Comparison of ENCODE assay signal across 8 mouse cellular contexts in the genomic region with DNA sequence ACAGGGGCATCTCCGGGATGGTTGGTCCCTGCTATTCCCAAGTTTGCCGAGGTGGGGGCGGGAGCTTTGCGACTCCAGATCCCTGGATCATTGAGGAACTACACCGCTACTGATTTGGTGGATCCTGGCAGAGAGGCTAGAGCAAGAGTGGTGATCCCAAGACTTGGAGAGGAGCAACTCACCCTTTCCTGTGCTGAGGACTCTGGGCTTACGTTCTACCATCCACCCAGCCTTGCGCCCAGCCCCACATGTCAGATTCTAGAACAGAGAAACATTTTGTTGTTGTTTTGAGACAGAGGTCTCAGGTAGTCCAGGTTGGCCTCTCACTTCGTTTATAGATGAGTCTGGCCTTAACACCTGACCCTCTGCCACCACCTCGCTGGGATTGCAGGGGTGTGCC. TPM values are rescaled to one million over a fixed set of nuclear protein-coding genes. Genes with fewer than 3 reads are reported as not detected.
A peak's percentile ranks its signal among the peaks of the same experiment; 100 is the strongest.
DNase-seq lines count a peak whose midpoint lies in the region; ATAC-seq and TF ChIP-seq lines count a peak whose summit lies in the region.

No protein-coding gene starts in this region.

- ATAC-seq in kidney, embryonic 14.5 days (ENCODE audit: low FRiP score, low TSS enrichment) = no peak
- no peak for ATAC-seq in G1E (ENCODE audit: extremely low read depth, insufficient number of reproducible peaks, low FRiP score, poor library complexity, severe bottlenecking)
- ATAC-seq in forebrain, postnatal 0 days = peak; percentile 74
- ATAC-seq in midbrain, embryonic 12.5 days (ENCODE audit: low FRiP score, low read depth) = no peak; the same call in 1 of the 2 replicates

- intact Hi-C loops in left cerebral cortex, postnatal 4 days (cut with DNase I) = loop anchor here (10.0 kb wide), 1 partner anchor 48 kb away; no protein-coding TSS in a partner anchor

- H3K4me3 ChIP-seq in kidney, embryonic 14.5 days (ENCODE audit: low read length) = peak overlapping the region; percentile 52
- peak overlapping the region; percentile 70 for H3K4me3 ChIP-seq in G1E (ENCODE audit: low read depth, low read length)
- H3K4me3 ChIP-seq in forebrain, postnatal 0 days (ENCODE audit: low read depth, low read length) = peak overlapping the region; percentile 53
- peak overlapping the region; percentile 63 for H3K4me3 ChIP-seq in midbrain, embryonic 12.5 days

- 0 out of 2 replicates have a peak, but pooled peaks cover 3% of the 10 kb centered on the region for H3K36me3 ChIP-seq in kidney, embryonic 14.5 days (ENCODE audit: control insufficient read depth, insufficient read depth, low read length)
- peaks cover 40% of the 10 kb centered on the region for H3K36me3 ChIP-seq in G1E (replicated peaks)
- peaks cover 15% of the 10 kb centered on the region for H3K36me3 ChIP-seq in forebrain, postnatal 0 days (ENCODE audit: insufficient read depth)
- H3K36me3 ChIP-seq in midbrain, embryonic 12.5 days = peaks cover 11% of the 10 kb centered on the region; the same call in 1 of the 2 replicates

- H3K9me3 ChIP-seq in kidney, embryonic 14.5 days (ENCODE audit: control insufficient read depth, low read length) = no peaks in the 10 kb centered on the region
- H3K9me3 ChIP-seq in G1E (replicated peaks) = no peaks in the 10 kb centered on the region
- H3K9me3 ChIP-seq in forebrain, postnatal 0 days (ENCODE audit: low read length) = no peaks in the 10 kb centered on the region
- peaks cover 4% of the 10 kb centered on the region; the same call in 1 of the 2 replicates for H3K9me3 ChIP-seq in midbrain, embryonic 12.5 days

- no peak overlapping the region; the same call in 1 of the 2 replicates for H3K27ac ChIP-seq in kidney, embryonic 14.5 days (ENCODE audit: low read depth, low read length)
- peak overlapping the region; percentile 64 for H3K27ac ChIP-seq in forebrain, postnatal 0 days (ENCODE audit: low read depth, low read length)
- 0 out of 2 replicates have a peak overlapping the region, but pooled peaks have one; percentile 6 for H3K27ac ChIP-seq in midbrain, embryonic 12.5 days (replicated peaks)

- peak overlapping the region; percentile 61 for H3K9ac ChIP-seq in kidney, embryonic 14.5 days (ENCODE audit: low read depth, low read length)
- H3K9ac ChIP-seq in forebrain, postnatal 0 days = peak overlapping the region; percentile 53
- H3K9ac ChIP-seq in midbrain, embryonic 12.5 days (replicated peaks) = peak overlapping the region; percentile 61

- no peak for TF ChIP-seq CTCF in G1E (IDR thresholded peaks at IDR 0.05; ENCODE audit: low read depth, low read length)
- 0 out of 2 replicates have a peak, but pooled peaks have one; percentile 7 for TF ChIP-seq CTCF in forebrain, postnatal 0 days (IDR thresholded peaks at IDR 0.05; ENCODE audit: low read depth)

- no peaks in the 10 kb centered on the region; the same call in 1 of the 2 replicates for H3K4me1 ChIP-seq in kidney, embryonic 14.5 days (ENCODE audit: control insufficient read depth, insufficient read depth, low read length)
- peaks cover 39% of the 10 kb centered on the region for H3K4me1 ChIP-seq in G1E (ENCODE audit: insufficient read depth, low read depth, low read length)
- H3K4me1 ChIP-seq in forebrain, postnatal 0 days (ENCODE audit: insufficient read depth) = no peaks in the 10 kb centered on the region; the same call in 1 of the 2 replicates
- H3K4me1 ChIP-seq in midbrain, embryonic 12.5 days = peaks cover 16% of the 10 kb centered on the region

- DNase-seq in kidney, adult 18-20 months = no peak
- DNase-seq in G1E (ENCODE audit: low spot score) = no peak
- no peak for DNase-seq in forebrain, postnatal 0 days
- no peak for DNase-seq in left cerebral cortex, postnatal 4 days
- DNase-seq in yolk sac, embryonic 10.5 days (ENCODE audit: low spot score) = no peak
- DNase-seq in ovary, adult 18-20 months (ENCODE audit: low spot score) = no peak

- 16% methylated on average over 9 of the region's 9 CpGs for WGBS in kidney, embryonic 14.5 days
- 12% methylated on average over 9 of the region's 9 CpGs for WGBS in forebrain, postnatal 0 days
- WGBS in midbrain, embryonic 12.5 days = 14% methylated on average over 9 of the region's 9 CpGs

- peak overlapping the region; percentile 94 for H3K4me2 ChIP-seq in kidney, embryonic 14.5 days (replicated peaks; ENCODE audit: low read depth, low read length)
- peak overlapping the region; percentile 98 for H3K4me2 ChIP-seq in forebrain, postnatal 0 days (ENCODE audit: low read depth)
- H3K4me2 ChIP-seq in midbrain, embryonic 12.5 days (replicated peaks) = peak overlapping the region; percentile 96

- no peaks in the 10 kb centered on the region for H3K27me3 ChIP-seq in kidney, embryonic 14.5 days (ENCODE audit: control insufficient read depth, insufficient read depth, low read length)
- H3K27me3 ChIP-seq in G1E (ENCODE audit: insufficient read depth, low read length) = 0 out of 2 replicates have a peak, but pooled peaks cover 2% of the 10 kb centered on the region
- H3K27me3 ChIP-seq in forebrain, postnatal 0 days (ENCODE audit: insufficient read depth, low read length) = no peaks in the 10 kb centered on the region
- peaks cover 37% of the 10 kb centered on the region for H3K27me3 ChIP-seq in midbrain, embryonic 12.5 days

RNA-seq across cellular contexts. Expression of a gene that starts 1.0 kb away (rescaled TPM):
- polyA plus RNA-seq in kidney, embryonic 14.5 days (2014; fragmentation: Nextera tagmentation; extraction: Ambion mirVana) = 1.1 and 1.9 TPM in 2 replicates
- total RNA-seq in G1E (2014; fragmentation: Nextera tagmentation) (3.0 and 4.5 TPM in 2 replicates), G1E (2017) (0.98 and 2.1 TPM in 2 replicates)
- polyA plus RNA-seq in G1E (2012) = 4.8 TPM in 2 replicates
- total RNA-seq in forebrain, postnatal 0 days (2014; rRNA removed) = 1.6 and 3.4 TPM in 2 replicates
- polyA plus RNA-seq in forebrain, postnatal 0 days (2015; fragmentation: Nextera tagmentation; extraction: Ambion mirVana) = 1.1 and 1.7 TPM in 2 replicates
- polyA plus RNA-seq in midbrain, embryonic 12.5 days (2016; fragmentation: Nextera tagmentation; extraction: Ambion mirVana) = 1.4 TPM in 2 replicates
- 1 to 10 TPM; 2.1 to 3.0 TPM for total RNA-seq in left cerebral cortex, postnatal 4 days (2021)

RNA-seq across cellular contexts. Expression of a gene that starts 2.9 kb away (rescaled TPM):
- polyA plus RNA-seq in kidney, embryonic 14.5 days (2014; fragmentation: Nextera tagmentation; extraction: Ambion mirVana) = 0.57 and 1.0 TPM in 2 replicates
- total RNA-seq in G1E (2014; fragmentation: Nextera tagmentation) = not detected in 2 replicates
- 2.6 and 3.1 TPM in 2 replicates for total RNA-seq in G1E (2017)
- 0.25 and 0.55 TPM in 2 replicates for polyA plus RNA-seq in G1E (2012)
- 1.1 TPM in 1 of 2 replicates, not detected in the other for total RNA-seq in forebrain, postnatal 0 days (2014; rRNA removed)
- polyA plus RNA-seq in forebrain, postnatal 0 days (2015; fragmentation: Nextera tagmentation; extraction: Ambion mirVana) = 0.41 and 0.87 TPM in 2 replicates
- not detected in 2 replicates for polyA plus RNA-seq in midbrain, embryonic 12.5 days (2016; fragmentation: Nextera tagmentation; extraction: Ambion mirVana)
- total RNA-seq in left cerebral cortex, postnatal 4 days (2021) = not detected

RNA-seq across cellular contexts. Expression of a gene that starts 9.0 kb away (rescaled TPM):
- 23.8 and 26.7 TPM in 2 replicates for polyA plus RNA-seq in kidney, embryonic 14.5 days (2014; fragmentation: Nextera tagmentation; extraction: Ambion mirVana)
- total RNA-seq in G1E (2014; fragmentation: Nextera tagmentation) = 12.9 and 19.6 TPM in 2 replicates
- total RNA-seq in G1E (2017) = 92.7 and 101 TPM in 2 replicates
- polyA plus RNA-seq in G1E (2012) = 4.4 and 12.5 TPM in 2 replicates
- total RNA-seq in forebrain, postnatal 0 days (2014; rRNA removed) = 14.5 and 25.6 TPM in 2 replicates
- polyA plus RNA-seq in forebrain, postnatal 0 days (2015; fragmentation: Nextera tagmentation; extraction: Ambion mirVana) = 44.2 and 52.5 TPM in 2 replicates
- 18.3 and 24.4 TPM in 2 replicates for polyA plus RNA-seq in midbrain, embryonic 12.5 days (2016; fragmentation: Nextera tagmentation; extraction: Ambion mirVana)
- total RNA-seq in left cerebral cortex, postnatal 4 days (2021) = 10 to 100 TPM; 10.4 to 11.0 TPM

RNA-seq across cellular contexts. Expression of a gene that starts 22.8 kb away (rescaled TPM):
- polyA plus RNA-seq in kidney, embryonic 14.5 days (2014; fragmentation: Nextera tagmentation; extraction: Ambion mirVana) = 16.7 and 19.0 TPM in 2 replicates
- total RNA-seq in G1E (2014; fragmentation: Nextera tagmentation) (not detected in 2 replicates), G1E (2017) (0.49 TPM in 1 of 2 replicates, not detected in the other)
- not detected in 2 replicates for polyA plus RNA-seq in G1E (2012)
- total RNA-seq in forebrain, postnatal 0 days (2014; rRNA removed) = 705 and 834 TPM in 2 replicates
- 863 and 867 TPM in 2 replicates for polyA plus RNA-seq in forebrain, postnatal 0 days (2015; fragmentation: Nextera tagmentation; extraction: Ambion mirVana)
- polyA plus RNA-seq in midbrain, embryonic 12.5 days (2016; fragmentation: Nextera tagmentation; extraction: Ambion mirVana) = 301 and 324 TPM in 2 replicates
- 100 to 1,000 TPM; 739 to 767 TPM for total RNA-seq in left cerebral cortex, postnatal 4 days (2021)

RNA-seq across cellular contexts. Expression of a gene that starts 34.9 kb away (rescaled TPM):
- polyA plus RNA-seq in kidney, embryonic 14.5 days (2014; fragmentation: Nextera tagmentation; extraction: Ambion mirVana) = 0.20 and 0.54 TPM in 2 replicates
- total RNA-seq in G1E (2014; fragmentation: Nextera tagmentation) (not detected in 2 replicates), G1E (2017) (0.35 TPM in 1 of 2 replicates, not detected in the other)
- polyA plus RNA-seq in G1E (2012) = not detected in 2 replicates
- total RNA-seq in forebrain, postnatal 0 days (2014; rRNA removed) = 0.46 and 2.1 TPM in 2 replicates
- polyA plus RNA-seq in forebrain, postnatal 0 days (2015; fragmentation: Nextera tagmentation; extraction: Ambion mirVana) = 0.07 and 0.11 TPM in 2 replicates
- polyA plus RNA-seq in midbrain, embryonic 12.5 days (2016; fragmentation: Nextera tagmentation; extraction: Ambion mirVana) = 1.6 and 4.7 TPM in 2 replicates
- total RNA-seq in left cerebral cortex, postnatal 4 days (2021) = under 1 TPM; 0.26 to 0.56 TPM
